Mouse (Mus musculus) c-Kit-positive CD71-positive TER-119-negative erythroid progenitor cells, embryonic 14.5 days (primary cell): Measurements from ENCODE around the gene Trip6.

Experiments
- DNase-seq: peaks from one replicate; pipeline ENCODE4 v3.0.0-alpha.2; 2013; ENCODE audit warnings: low read depth

Gene Trip6

GRCm38 (mm10) chr5:137338663-137339289 lies 24.6 kb upstream of the Trip6 start:
- DNase-seq: no peak

- DNase-seq: peak; percentile 83
These were observed 24.1 kb upstream of the Trip6 start for GRCm38 (mm10) chr5:137338256-137338655.

- no peak for DNase-seq
These were observed 23.0 kb upstream of the Trip6 start for GRCm38 (mm10) chr5:137337190-137337589.

- no peak for DNase-seq
These were observed 20.9 kb upstream of the Trip6 start for GRCm38 (mm10) chr5:137335066-137335465.

GRCm38 (mm10) chr5:137334317-137334716 lies 20.1 kb upstream of the Trip6 start:
- no peak for DNase-seq

- DNase-seq: peak; percentile 91
These were observed 19.4 kb upstream of the Trip6 start, which contains the start of gene Slc12a9 for GRCm38 (mm10) chr5:137333512-137334174. Gene Slc12a9 (minus strand): TSS chr5:137333597.

GRCm38 (mm10) chr5:137332857-137333511 lies 18.8 kb upstream of the Trip6 start:
- no peak for DNase-seq

GRCm38 (mm10) chr5:137330910-137331309 lies 16.7 kb upstream of the Trip6 start:
- no peak for DNase-seq

- no peak for DNase-seq
These were observed 6.8 kb upstream of the Trip6 start for GRCm38 (mm10) chr5:137320996-137321395.

GRCm38 (mm10) chr5:137318570-137318969 lies 4.4 kb upstream of the Trip6 start:
- no peak for DNase-seq

- DNase-seq: no peak
These were observed 3.2 kb upstream of the Trip6 start for GRCm38 (mm10) chr5:137317361-137317760.

- no peak for DNase-seq
These were observed 1.1 kb upstream of the Trip6 start for GRCm38 (mm10) chr5:137315084-137315903.

GRCm38 (mm10) chr5:137313466-137314192 lies 575 bp downstream of the Trip6 start:
- DNase-seq: no peak

- DNase-seq: no peak
These were observed 5.8 kb downstream of the Trip6 start for GRCm38 (mm10) chr5:137308356-137308755.

- peak; percentile 92 for DNase-seq
These were observed 6.9 kb downstream of the Trip6 start, which contains the start of gene Srrt for GRCm38 (mm10) chr5:137307071-137307912. Gene Srrt (minus strand): TSS chr5:137307674.

GRCm38 (mm10) chr5:137306439-137307005 lies 7.7 kb downstream of the Trip6 start:
- DNase-seq: no peak

- no peak for DNase-seq
These were observed 8.4 kb downstream of the Trip6 start for GRCm38 (mm10) chr5:137305822-137306221.

GRCm38 (mm10) chr5:137304816-137305215 lies 9.4 kb downstream of the Trip6 start:
- no peak for DNase-seq

GRCm38 (mm10) chr5:137304165-137304564 lies 10.0 kb downstream of the Trip6 start:
- DNase-seq: no peak

GRCm38 (mm10) chr5:137303609-137304008 lies 10.6 kb downstream of the Trip6 start:
- DNase-seq: no peak
